Comparison of ENCODE assay signal across 8 mouse cellular contexts in the genomic region with DNA sequence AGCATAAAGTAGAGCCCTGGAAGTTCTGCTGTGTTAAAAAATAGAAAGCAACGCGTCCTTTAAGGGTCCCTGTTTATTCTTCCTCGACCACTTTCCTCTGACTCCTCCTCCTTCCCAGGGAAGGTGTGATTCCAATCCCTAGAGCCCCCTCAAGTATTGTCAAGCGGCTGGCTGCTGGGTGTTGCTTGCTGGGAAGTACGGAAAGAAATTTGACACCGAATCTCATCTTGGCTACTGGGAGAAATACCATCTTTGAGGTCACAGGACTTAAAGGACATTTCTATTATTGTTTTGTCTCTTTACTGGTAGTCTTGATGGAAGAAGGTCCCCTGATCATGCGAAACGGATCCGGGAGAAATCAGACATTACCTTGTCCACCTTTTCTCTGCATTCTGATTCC. TPM values are rescaled to one million over a fixed set of nuclear protein-coding genes. Genes with fewer than 3 reads are reported as not detected.
DNase-seq lines count a peak whose midpoint lies in the region; ATAC-seq and TF ChIP-seq lines count a peak whose summit lies in the region.

A gene (plus strand): TSS at position 156 of the 400 bp plus-strand sequence.

- H3K4me2 ChIP-seq in intestine, embryonic 15.5 days (replicated peaks) = peak within 1 kb of the TSS; percentile 74

- H3K4me1 ChIP-seq in liver, adult 2 months (ENCODE audit: control insufficient read depth, insufficient read depth, low read length) = peaks cover 9% of the 10 kb centered on the region
- peaks cover 7% of the 10 kb centered on the region; the same call in 1 of the 2 replicates for H3K4me1 ChIP-seq in intestine, embryonic 15.5 days (replicated peaks)
- peaks cover 10% of the 10 kb centered on the region; the same call in 1 of the 2 replicates for H3K4me1 ChIP-seq in olfactory bulb, adult 2 months (ENCODE audit: control insufficient read depth, insufficient read depth, low read length)

- WGBS in liver, adult 2 months = 16% methylated on average over 9 of the region's 9 CpGs
- 6% methylated on average over 9 of the region's 9 CpGs for WGBS in intestine, embryonic 15.5 days
- WGBS in olfactory bulb, adult 2 months = 14% methylated on average over 9 of the region's 9 CpGs

- H3K79me2 ChIP-seq in liver, adult 2 months (ENCODE audit: control insufficient read depth, insufficient read depth, low read length) = no peaks in the 10 kb centered on the region; the same call in 1 of the 2 replicates

- H3K27ac ChIP-seq in liver, adult 2 months (replicated peaks; ENCODE audit: insufficient read depth, low read depth, low read length) = peak within 1 kb of the TSS; percentile 53
- H3K27ac ChIP-seq in intestine, embryonic 15.5 days = no peak within 1 kb of the TSS
- no peak within 1 kb of the TSS for H3K27ac ChIP-seq in olfactory bulb, adult 2 months (ENCODE audit: insufficient read depth, low read depth, low read length)

- no peaks in the 10 kb centered on the region for H3K27me3 ChIP-seq in liver, adult 2 months (ENCODE audit: control insufficient read depth, insufficient read depth, low read length)
- no peaks in the 10 kb centered on the region for H3K27me3 ChIP-seq in intestine, embryonic 15.5 days (replicated peaks)

- H3K36me3 ChIP-seq in liver, adult 2 months (ENCODE audit: control insufficient read depth, insufficient read depth, low read length) = no peaks in the 10 kb centered on the region
- H3K36me3 ChIP-seq in intestine, embryonic 15.5 days = no peaks in the 10 kb centered on the region

- DNase-seq in liver, adult 2 months (ENCODE audit: extremely low read depth, low read depth, low spot score) = no peak
- DNase-seq in liver = no peak
- peak; percentile 37 for DNase-seq in embryo, embryonic 11 days
- no peak for DNase-seq in cerebellum, adult 18-20 months
- no peak for DNase-seq in urinary bladder, postnatal 36 days (ENCODE audit: low spot score in 2 of 2)
- DNase-seq in testis, postnatal 10 days (ENCODE audit: low spot score) = no peak

- ATAC-seq in intestine, embryonic 15.5 days = no peak

- H3K9me3 ChIP-seq in intestine, embryonic 15.5 days = no peaks in the 10 kb centered on the region

- peak within 1 kb of the TSS; percentile 87 for H3K4me3 ChIP-seq in liver, adult 2 months (ENCODE audit: insufficient read depth, low read depth, low read length)
- H3K4me3 ChIP-seq in intestine, embryonic 15.5 days (replicated peaks) = peak within 1 kb of the TSS; percentile 34
- peak within 1 kb of the TSS; percentile 28 for H3K4me3 ChIP-seq in olfactory bulb, adult 2 months (ENCODE audit: insufficient read depth, low read depth, low read length)

- TF ChIP-seq POLR2A in liver, adult 2 months (IDR thresholded peaks at IDR 0.05; ENCODE audit: extremely low read depth, insufficient read depth, low read length) = no peak
- TF ChIP-seq POLR2A in olfactory bulb, adult 2 months (IDR thresholded peaks at IDR 0.05; ENCODE audit: insufficient read depth, low read depth, low read length) = no peak

- no peak for TF ChIP-seq CTCF in liver, adult 2 months (IDR thresholded peaks at IDR 0.05; ENCODE audit: low read depth, low read length)
- no peak for TF ChIP-seq CTCF in olfactory bulb, adult 2 months (IDR thresholded peaks at IDR 0.05; ENCODE audit: insufficient read depth, low read depth, low read length)

- peak within 1 kb of the TSS; percentile 91 for H3K9ac ChIP-seq in liver, adult 2 months (ENCODE audit: low read depth, low read length)
- H3K9ac ChIP-seq in intestine, embryonic 15.5 days = peak within 1 kb of the TSS; percentile 14

RNA-seq across cellular contexts. Expression of the gene that starts here (rescaled TPM):
- 123 and 171 TPM in 2 replicates for total RNA-seq in liver, adult 2 months (2014; rRNA removed)
- polyA plus RNA-seq in liver, adult 2 months (2012; rRNA removed) = 107 and 167 TPM in 2 replicates
- 31.4 and 34.8 TPM in 2 replicates for polyA plus RNA-seq in intestine, embryonic 15.5 days (2015; fragmentation: Nextera tagmentation; extraction: Ambion mirVana)
- polyA plus RNA-seq in olfactory bulb, adult 2 months (2012; ENCODE audit: insufficient read depth, insufficient read length, low replicate concordance, missing spikeins) = not detected in 2 replicates

Comparison
In these comparisons a context has a peak if more than half of its experiments do, and no peak if none do; other contexts are left out.
1. RNA of the gene that starts here (polyA plus RNA-seq): 107 to 167 TPM in liver, adult 2 months and 31.4 to 34.8 TPM in intestine, embryonic 15.5 days; not detected in olfactory bulb, adult 2 months; every median in the first group is over 10 times any median in the second.
2. H3K4me3 ChIP-seq: peak in every context shown above with its lines; median percentile 87 in liver, adult 2 months; 34 in intestine, embryonic 15.5 days; 28 in olfactory bulb, adult 2 months.